Mouse (Mus musculus) ovary, postnatal 14 days (tissue): ENCODE results near the gene Ing3.

Experiments used
- DNase-seq: peaks from one replicate; pipeline ENCODE4 v3.0.0; 2022; ENCODE audit warnings: low spot score

Gene Ing3

DNA sequence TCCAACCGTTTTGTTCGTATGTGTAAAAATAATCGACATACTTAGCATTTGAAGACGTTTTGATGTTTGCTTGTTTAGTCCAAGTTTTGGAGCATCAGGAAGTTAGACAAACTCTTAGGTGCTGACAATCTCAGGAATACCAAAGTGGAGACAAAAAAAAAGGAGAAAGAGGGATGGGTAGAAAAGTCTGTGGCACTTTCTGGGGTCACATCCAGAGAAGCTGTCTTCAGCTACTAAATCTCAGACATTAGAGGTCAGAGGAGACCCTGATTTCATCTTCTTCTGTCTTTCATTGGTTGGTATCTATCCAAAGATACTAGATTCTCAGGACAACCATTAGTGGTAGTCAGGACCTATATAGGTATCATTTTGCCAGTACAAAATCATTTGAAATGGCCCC is 41.8 kb downstream of the Ing3 start:
- DNase-seq, result no peak

DNA sequence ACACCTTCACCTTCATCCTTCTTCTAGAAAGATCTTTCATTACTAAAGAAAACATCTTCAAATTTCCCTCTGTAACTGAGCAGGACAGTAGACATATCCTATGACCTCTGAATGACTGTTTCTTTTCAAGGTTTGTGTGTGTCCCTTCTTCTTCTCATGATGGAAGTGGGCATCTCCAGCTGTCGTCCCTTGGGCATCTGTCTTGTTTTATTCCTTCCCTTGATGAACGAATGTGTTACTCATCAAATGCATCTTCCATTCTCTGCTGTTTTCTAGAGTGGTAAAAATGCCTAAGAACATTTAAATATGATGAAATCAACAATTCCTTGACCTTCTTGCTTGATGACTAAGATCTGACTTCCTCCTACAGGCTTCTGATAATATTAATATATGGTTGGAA is 43.7 kb downstream of the Ing3 start:
- DNase-seq, result no peak

DNA sequence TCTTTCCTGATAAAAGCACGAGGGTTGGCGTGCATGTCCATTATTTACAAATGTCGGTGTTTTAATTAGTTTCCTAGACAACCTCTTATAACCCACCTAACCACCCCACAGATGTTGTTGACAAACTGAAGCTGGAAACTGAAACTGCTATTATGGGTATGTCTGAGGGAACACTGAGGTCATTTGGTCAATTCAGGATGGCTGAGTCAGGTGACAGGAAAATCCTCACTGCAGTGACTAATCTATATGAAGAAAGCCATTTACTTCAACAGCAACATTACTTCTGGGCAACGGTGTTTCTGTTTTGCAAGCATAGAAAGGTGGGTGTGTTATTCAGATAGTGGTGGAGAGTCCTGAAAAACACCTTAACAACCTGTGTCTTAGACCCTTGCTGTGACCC is 48.8 kb downstream of the Ing3 start:
- no peak for DNase-seq

- no peak for DNase-seq
Observed at GRCm38 (mm10) chr6:21999025-21999424, 49.7 kb downstream of the Ing3 start.

GRCm38 (mm10) chr6:22000086-22000485 is 50.7 kb downstream of the Ing3 start:
- DNase-seq, result no peak

DNA sequence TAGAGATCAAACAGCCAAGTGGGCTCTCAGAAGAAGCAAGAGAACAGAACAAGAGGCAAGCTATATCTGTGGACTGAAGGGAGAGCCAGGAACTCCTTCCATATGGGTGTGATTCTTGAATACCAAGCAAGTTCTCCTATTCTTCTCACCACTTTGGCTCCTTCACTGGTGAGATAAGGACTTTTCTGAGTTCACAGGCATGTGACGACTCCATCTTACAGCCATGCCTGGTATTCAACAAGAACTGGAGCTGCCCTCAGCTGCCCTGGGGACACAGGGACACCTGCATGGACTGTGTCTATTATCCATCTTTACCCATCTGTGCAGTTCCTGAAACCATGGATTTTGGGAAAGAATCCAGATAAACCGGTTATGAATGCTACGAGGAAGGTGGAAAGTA is 51.5 kb downstream of the Ing3 start:
- no peak for DNase-seq

- no peak for DNase-seq
Observed at GRCm38 (mm10) chr6:22001284-22001916, 52.0 kb downstream of the Ing3 start.

DNA sequence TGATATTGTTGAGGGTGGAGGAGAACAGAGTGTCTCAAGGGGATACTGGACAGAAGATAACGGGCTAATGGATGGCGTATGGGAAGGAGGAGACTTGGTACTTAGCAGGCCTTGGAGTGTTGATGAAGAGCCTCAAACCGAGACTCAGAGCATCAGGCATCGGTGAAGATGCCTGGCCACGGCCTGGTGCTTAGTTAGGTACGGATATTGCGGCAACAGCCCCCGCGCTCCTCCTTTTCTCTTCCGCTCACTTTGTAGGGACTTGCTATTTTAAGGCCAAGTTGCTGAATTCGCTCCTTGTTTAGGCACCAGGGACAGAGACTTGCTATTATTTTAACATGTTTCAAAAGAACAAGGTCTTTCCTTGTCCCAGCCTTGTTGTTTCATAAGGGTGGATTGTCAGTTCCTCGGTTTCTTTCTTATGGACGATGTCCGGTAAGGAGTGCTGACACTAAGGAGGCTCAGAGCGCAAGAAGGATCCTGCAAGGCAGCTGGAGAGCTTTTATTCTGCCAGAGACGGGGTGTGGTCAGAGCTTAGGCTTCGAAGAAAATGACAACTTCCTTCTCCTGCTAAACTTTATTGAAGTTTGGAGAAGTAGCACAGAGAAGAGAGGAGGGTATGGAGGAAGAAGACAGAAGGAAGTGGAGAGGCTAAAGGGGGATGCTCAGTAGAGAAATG is 53.3 kb downstream of the Ing3 start:
- DNase-seq, result no peak

DNA sequence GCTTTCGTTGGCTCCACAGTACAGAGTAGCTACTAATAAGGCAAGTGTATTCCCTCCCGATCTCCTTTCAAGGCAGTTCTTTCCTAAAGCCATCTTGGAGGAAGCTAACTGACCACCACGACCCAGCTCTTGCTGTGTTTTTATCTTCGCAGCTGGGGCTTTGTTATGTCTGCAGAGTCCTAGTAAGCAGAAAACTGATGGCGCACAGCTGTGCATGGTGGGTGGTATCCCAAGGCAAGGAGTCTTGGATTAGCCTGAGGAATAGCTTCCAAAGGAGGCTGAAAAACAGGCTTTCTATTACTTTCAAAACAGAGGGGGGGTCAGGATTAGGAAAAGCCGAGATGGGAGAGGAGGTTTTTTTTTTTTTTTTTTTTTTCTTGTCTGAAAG is 53.8 kb downstream of the Ing3 start:
- no peak for DNase-seq

DNA sequence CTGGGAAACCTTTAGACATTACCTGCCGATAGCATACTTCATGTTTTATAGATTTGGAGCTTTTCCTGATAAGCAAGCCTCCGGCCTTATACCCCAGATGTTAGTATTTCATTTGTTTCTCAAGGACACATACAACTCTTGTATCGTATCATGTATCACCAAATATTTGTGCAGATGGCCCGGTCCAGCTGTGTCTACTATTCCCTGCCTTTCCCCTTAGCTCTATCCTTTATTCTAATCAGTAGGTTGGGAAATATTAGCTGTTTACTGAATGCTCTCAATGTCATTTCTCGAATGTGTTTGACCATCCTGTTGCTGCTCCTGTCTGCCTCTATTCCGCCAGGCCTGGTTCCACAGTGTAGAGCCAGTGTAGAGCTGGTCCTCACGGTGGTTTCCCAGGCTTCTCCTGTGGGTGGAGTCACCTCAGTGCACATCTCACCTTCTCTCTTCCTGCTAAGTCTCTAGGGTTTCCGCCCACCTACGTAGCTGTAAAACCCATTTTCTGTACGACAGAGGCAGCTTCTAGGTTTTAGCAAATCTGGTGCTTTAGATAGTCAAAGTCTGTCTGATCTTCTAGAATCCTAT is 54.7 kb downstream of the Ing3 start:
- no peak for DNase-seq

GRCm38 (mm10) chr6:22008346-22008745 is 59.0 kb downstream of the Ing3 start:
- DNase-seq, result no peak

DNA sequence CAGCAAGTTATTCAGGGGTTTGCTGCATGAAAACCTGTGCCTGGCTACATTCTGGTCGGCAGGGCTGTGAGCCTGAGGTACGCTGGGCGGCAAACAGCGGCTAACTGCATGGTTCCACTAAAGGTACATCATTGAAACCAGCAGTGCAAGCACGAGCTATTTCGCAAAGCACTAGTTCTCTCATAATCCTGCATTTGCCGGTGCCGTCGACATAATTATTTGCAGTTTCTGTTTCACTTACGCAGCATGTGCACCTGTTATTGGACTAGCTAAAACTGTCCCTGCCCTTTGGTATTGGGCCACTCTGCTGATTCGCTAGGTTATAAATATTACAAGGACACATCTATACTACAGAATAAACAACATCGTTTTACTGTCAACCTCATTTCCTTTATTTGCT is 60.9 kb downstream of the Ing3 start:
- DNase-seq, result no peak

- no peak for DNase-seq
Observed at GRCm38 (mm10) chr6:22010761-22011281, 61.5 kb downstream of the Ing3 start.

DNA sequence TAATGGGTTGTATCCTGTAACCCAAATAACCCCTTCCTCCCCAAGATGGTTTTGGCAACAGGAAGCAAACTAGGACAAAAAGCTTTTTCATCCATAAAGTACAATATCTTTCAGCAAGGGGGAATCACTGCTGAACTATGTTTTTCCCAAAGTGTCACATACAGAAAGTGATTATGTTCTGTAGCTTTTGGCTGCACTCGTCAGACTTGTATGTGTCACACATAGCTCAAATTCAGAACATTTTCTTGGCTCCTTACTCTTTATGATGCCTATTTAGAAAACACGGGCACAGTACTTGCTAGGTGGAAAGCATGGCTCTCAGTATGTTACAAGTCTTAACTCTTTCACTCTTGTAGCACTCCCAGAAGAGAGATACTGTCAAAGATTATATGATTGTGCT is 62.2 kb downstream of the Ing3 start:
- DNase-seq, result no peak

- DNase-seq, result no peak
Observed at GRCm38 (mm10) chr6:22012099-22012498, 62.7 kb downstream of the Ing3 start.

GRCm38 (mm10) chr6:22012501-22012900 is 63.1 kb downstream of the Ing3 start:
- DNase-seq, result no peak

DNA sequence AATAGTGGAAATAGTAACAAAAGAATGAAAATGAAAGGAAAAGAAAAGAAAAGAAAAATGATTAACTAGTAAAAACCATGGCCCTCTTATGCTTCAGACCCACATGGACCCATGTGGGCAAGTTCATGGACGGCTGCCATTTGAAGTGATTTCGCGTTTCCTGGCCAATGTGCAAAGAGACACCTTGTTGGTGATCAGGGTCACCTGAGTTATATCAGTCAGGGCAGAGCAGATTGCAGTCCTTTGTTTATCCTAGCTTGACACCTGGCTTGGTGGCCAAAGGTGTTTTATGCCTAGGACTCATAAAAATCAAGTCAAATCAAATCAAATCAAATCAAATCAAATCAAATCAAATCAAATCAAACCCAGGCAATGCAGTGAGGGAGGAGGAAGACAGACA is 64.0 kb downstream of the Ing3 start:
- DNase-seq, result no peak

DNA sequence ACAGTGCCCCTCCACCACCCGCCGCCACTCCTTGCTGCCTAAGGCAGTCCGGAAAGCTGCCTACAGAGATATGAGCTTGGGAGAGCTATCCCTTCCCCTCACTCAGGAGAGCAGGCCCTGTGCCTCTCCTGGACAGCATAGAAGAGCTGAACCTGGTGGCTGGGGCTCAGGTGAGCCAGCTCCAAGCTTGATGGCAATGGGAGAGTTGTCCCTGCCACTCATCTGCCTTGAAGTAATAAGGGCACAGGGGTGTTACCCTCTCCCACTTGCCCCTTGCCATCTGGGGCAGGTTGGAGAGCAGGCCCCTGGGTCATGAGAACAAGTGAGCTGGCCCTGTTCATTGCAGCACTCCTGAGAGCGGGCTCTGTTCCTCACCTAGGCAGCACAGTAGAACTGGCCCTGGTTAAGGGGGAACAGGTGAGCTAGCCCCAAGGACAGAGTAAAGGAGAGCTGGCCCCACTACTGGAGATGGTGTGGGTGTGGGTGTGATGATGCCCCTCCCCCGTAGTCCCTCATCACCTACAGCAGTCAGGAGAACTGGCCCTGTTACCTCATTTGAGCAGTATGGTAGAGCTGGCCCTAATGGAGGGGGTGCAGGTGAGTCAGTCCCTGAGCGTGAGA is 65.0 kb downstream of the Ing3 start:
- no peak for DNase-seq

DNA sequence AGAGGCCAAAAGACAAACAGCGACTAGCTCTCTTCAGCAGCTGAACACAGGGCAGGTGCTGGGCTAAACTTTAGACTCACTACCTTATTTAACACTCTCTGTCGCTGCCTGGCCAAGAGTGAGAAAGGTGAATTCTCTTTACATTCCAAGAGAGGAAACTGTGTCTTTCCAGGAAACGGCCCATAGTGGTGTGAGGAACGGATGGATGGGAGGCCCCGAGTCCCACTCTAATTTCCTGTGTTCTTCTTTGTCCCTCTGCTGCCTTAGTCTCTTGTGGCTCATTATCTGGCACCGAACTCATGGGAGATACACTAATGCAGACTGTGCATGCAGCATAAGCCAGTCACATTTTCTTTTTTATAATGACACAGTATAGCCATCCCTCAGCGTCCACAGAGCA is 68.3 kb downstream of the Ing3 start:
- DNase-seq, result no peak

DNA sequence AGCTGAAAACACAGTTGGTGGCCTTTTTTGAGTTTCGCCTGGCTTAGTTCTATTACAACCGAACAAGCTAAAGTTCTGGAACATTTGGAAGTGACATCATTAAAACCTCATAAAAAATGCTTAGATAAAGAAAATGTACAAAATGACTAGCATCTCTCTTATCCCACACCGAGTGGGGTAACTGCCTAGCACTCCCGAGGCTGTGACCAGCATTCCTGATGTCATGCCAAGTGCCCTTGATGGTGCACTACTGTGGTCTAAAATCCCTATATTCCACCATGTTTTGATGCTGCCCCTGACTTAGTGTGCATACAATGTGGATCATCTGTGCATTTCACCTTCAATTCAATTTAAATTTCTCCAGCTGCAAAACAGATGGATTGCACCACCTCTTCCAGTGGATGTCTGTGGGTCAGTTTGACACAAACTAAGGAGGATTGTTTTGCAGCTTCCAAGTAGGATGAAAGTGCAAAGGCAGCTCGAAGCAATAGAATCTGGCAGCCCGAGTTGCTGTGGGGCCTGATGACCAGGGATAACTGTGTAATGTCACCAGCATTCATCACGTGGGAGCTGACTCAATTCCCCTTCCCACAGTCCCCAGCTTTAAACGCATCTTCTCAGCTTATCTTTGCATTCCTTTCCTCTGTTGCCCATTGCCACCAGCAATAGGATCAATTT is 69.5 kb downstream of the Ing3 start:
- DNase-seq, result no peak

DNA sequence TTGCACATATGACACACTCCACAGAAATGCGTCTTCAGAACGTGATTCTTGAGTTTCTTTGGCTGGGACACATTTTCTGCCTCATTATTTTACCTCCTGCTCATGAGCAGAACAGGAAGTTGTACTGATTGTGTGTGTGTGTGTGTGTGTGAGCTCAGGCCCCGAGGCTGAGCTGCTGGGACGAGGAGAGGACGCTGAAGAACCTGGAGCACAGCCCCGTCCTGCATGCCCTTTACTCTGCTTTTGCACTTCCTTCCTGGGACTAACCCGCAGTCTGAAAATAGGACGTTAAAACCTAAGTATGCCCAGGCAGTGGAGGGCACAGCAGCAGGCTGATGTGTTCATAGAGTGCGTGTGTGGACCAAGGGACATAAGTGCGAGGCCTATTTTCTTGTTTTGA is 70.3 kb downstream of the Ing3 start:
- no peak for DNase-seq

DNA sequence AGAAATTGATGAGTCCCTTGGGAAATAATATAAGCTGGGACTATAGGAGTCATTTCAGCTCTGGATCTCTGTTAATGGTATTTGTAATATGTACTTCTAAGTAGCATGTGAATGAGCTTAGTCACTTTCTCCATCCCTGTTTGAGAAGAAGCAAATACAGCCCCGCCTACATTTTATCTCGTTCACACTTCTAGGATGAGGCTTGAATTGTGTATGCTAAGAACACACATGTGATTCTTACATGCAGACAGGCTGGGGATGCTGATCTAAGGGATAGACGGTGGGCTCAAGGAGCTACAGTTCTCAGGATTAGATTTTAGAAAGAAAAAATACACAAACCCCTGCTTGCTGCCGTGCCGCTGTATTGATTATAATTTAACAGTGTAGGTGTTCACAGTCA is 71.3 kb downstream of the Ing3 start:
- no peak for DNase-seq

GRCm38 (mm10) chr6:22021315-22021714 is 71.9 kb downstream of the Ing3 start:
- DNase-seq, result no peak
